Mouse (Mus musculus): ENCODE measurements around the gene Kndc1. TPM values are rescaled to one million over a fixed set of nuclear protein-coding genes. Genes with fewer than 3 reads are reported as not detected.

Kndc1 gene
- 20.2 and 22.4 TPM in 2 replicates for polyA plus RNA-seq (2015; fragmentation: Nextera tagmentation; extraction: Ambion mirVana)

DNA sequence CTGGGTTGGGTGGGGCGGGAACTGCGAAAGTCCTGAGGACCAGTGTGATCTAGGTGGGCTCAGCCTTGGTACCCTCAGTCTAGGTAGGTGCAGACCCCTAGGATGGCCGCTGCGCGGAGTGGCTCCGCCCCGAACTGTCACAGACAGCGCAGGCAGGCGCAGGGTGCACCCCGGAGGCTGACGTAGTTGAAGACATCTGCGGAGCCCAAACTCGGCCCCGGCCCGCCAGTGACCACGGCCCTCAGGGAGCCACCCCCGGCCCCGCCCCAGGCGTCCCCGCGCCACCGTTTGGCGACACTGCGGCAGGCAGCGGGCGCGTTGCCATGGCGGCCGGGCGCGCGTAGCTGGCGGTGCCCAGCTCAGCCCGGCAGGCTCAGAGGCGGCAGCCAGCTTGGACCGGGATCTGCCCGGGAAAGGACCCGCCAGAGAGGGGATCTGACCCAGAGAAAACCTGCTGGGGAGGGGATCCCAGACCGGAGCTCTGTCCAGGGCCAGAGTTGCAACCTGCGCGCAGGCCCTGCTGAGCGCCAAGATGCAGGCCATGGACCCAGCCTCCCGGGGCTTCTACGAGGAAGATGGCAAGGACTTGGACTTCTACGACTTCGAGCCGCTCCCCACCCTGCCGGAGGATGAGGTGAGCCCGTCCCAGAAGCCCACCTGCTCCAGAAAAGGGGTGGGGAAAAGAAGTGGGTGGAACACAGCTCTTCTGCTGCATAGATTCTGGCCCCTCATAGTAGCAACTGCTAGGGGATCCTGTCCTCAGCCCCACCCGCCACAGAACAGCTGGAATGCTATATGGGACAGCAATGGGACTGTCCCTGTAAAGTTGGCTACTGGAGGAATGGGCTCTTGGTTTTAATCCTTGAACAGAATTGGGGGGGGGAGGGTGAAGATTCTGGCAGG lies at the start of gene Kndc1:
Gene Kndc1, plus strand, starts transcription at position 42 of the 903 bp plus-strand sequence.
- under 1% methylated on average over 50 of the region's 50 CpGs for WGBS
- 0 out of 2 replicates have a peak within 1 kb of the TSS, but pooled peaks have one; percentile 42 for H3K27ac ChIP-seq

DNA sequence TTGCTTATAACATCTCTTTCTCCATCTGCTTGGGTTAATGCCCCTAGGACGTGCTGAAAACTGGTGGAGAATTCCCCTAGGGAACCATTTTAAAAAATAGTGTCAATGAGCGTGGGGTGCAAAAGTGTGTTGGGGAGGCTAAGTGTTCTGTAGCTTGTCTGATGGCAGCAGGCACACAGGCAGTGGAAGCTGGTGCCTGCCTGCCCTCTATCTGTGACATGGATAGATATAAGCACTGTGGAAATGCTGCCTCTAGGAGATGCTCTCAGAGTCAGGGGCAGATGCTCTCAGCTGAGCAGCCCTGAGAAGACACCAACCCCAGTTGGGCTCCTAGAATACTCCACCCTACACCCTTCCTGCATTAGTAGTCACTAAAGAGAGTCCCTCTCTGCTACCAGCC lies 49.4 kb upstream of the Kndc1 start:
- no peak overlapping the region for H3K9ac ChIP-seq
- H3K9me3 ChIP-seq, result no peaks in the 10 kb centered on the region
- no peaks in the 10 kb centered on the region for H3K36me3 ChIP-seq (replicated peaks)
- 91% methylated on average over 2 of the region's 2 CpGs for WGBS
- peaks cover 12% of the 10 kb centered on the region for H3K4me1 ChIP-seq
- no peak for ATAC-seq (replicated peaks)
- H3K4me2 ChIP-seq, result no peak overlapping the region
- no peak overlapping the region for H3K27ac ChIP-seq
- H3K27me3 ChIP-seq (replicated peaks), result no peaks in the 10 kb centered on the region
- no peak overlapping the region for H3K4me3 ChIP-seq

More for the DNA sequence above, at the start of gene Kndc1:
- H3K36me3 ChIP-seq (replicated peaks), result no peaks in the 10 kb centered on the region
- H3K9me3 ChIP-seq, result no peaks in the 10 kb centered on the region
- peaks cover 22% of the 10 kb centered on the region for H3K4me1 ChIP-seq
- H3K4me2 ChIP-seq, result peak within 1 kb of the TSS; percentile 82
- peak; percentile 89 for ATAC-seq (replicated peaks)
- H3K9ac ChIP-seq, result peak within 1 kb of the TSS; percentile 75
- peaks cover 17% of the 10 kb centered on the region for H3K27me3 ChIP-seq (replicated peaks)
- H3K4me3 ChIP-seq, result peak within 1 kb of the TSS; percentile 67

DNA sequence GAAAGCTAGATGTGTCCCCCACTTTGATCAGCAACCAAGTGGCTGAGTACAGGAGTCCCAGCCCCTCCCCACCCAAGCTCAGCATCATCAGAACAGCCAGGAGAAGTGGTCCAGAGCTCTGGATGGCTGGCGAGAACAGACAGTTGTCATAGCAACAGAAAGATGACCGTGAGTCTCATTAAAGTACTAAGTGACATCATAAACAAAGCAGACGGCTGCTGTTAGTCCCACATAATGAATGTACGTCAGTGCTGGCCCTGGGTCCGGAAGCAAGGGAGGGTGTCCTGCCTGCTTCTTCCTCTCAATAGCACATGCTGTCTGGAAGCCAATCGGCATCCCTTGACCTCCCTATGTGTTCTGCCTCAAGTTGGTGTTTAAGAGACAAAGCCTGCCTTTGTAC lies 44.3 kb upstream of the Kndc1 start:
- Histone ChIP-seq H3K27ac (peak overlapping the region; percentile 87), H3K4me3 (no peak overlapping the region), H3K36me3 (replicated peaks) (no peaks in the 10 kb centered on the region), H3K27me3 (replicated peaks) (no peaks in the 10 kb centered on the region), H3K4me1 (peaks cover 27% of the 10 kb centered on the region), H3K9me3 (no peaks in the 10 kb centered on the region), H3K9ac (no peak overlapping the region), H3K4me2 (no peak overlapping the region)
- 5% methylated on average over 6 of the region's 6 CpGs for WGBS
- peak; percentile 88 for ATAC-seq (replicated peaks)

DNA sequence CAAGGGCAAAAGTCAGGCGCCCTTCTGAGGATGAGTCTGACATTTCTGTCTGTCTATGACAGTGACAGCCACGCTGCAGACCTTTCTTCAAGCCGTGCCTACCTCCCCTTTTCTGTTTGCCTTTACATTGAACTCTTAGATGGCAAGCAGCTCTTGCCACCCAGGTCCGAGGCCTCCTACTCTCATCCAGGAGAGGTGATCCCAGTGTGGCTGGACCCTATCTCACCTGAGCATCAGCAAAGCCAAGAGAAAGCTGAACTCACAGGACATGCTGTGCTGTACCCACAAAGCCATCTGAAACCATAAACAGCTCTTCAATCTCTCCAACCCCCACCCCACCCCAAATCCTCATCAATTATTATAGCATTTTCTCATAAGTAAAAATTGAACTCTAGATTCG lies 43.8 kb upstream of the Kndc1 start:
- Histone ChIP-seq H3K9me3 (no peaks in the 10 kb centered on the region), H3K4me1 (peaks cover 30% of the 10 kb centered on the region), H3K9ac (no peak overlapping the region), H3K36me3 (replicated peaks) (no peaks in the 10 kb centered on the region), H3K27me3 (replicated peaks) (no peaks in the 10 kb centered on the region), H3K4me2 (no peak overlapping the region), H3K4me3 (no peak overlapping the region), H3K27ac (peak overlapping the region; percentile 87)
- peak; percentile 27 for ATAC-seq (replicated peaks)
- 58% methylated on average over 5 of the region's 5 CpGs for WGBS

DNA sequence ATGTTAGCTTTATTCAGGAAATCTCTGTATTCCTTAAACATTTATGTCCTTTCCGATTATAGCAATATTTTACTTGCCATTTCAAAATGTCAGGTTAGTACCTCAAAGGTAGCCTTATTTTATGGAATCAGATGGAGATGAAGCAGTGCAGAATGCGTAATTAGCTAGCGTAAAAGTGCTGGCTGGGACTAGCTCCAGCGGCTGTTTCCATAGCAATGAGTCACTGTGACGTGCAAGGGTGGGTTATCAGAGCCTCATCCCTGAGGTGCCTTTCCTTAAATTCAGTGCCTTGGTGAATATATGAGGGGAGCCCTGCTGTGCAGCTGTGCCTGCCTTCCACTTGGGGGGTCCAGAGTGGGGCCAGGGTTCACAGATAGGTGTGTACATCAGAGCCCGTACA lies 43.4 kb upstream of the Kndc1 start:
- Histone ChIP-seq H3K27me3 (replicated peaks) (no peaks in the 10 kb centered on the region), H3K36me3 (replicated peaks) (no peaks in the 10 kb centered on the region), H3K4me1 (peaks cover 33% of the 10 kb centered on the region), H3K27ac (peak overlapping the region; percentile 87), H3K9me3 (no peaks in the 10 kb centered on the region), H3K4me2 (0 out of 2 replicates have a peak overlapping the region, but pooled peaks have one; percentile 5), H3K4me3 (no peak overlapping the region), H3K9ac (0 out of 2 replicates have a peak overlapping the region, but pooled peaks have one; percentile 5)
- 31% methylated on average over 6 of the region's 6 CpGs for WGBS
- ATAC-seq (replicated peaks), result peak; percentile 69

DNA sequence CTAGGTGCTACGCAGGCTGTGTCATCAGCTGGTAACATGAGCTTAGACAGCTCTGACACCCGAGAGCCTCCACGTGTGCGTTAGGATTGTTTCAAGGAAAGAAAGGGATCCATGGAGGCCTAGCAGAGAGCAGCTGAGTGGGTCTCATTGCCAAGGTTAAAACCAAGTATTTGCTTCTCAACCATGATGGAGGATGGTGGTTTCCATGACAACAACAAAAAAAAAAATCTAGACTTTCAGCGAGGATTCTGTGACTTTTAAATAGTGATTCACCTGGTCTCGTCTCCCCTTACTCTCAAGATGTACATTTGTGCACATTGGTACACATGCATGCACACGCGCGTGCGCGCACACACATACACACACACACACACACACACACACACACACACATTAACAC lies 39.2 kb upstream of the Kndc1 start:
- Histone ChIP-seq H3K36me3 (replicated peaks) (no peaks in the 10 kb centered on the region), H3K4me1 (peaks cover 20% of the 10 kb centered on the region), H3K27ac (peak overlapping the region; percentile 60), H3K4me3 (no peak overlapping the region), H3K4me2 (no peak overlapping the region), H3K9ac (no peak overlapping the region), H3K27me3 (replicated peaks) (no peaks in the 10 kb centered on the region), H3K9me3 (no peaks in the 10 kb centered on the region)
- ATAC-seq (replicated peaks), result no peak
- WGBS, result 77% methylated on average over 11 of the region's 11 CpGs

DNA sequence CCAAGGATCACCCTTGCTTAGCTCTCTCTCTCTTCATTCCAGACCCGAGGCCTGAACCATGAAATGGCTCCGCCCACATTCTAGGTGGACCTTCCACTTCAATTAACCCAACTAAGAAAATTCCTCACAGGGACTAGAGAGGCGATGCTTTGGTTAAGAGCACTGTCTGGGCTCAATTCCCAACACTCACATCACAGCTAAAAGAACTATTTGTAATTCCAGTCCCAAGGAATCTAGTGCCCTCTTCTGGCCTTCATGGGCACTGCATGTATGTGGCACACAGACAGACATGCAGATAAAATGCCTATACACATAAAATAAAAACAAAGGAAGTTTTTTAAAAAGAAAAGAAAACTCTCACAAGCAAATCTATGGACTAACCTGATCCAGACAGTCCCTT lies 33.1 kb upstream of the Kndc1 start:
- no peaks in the 10 kb centered on the region for H3K36me3 ChIP-seq (replicated peaks)
- H3K9ac ChIP-seq, result no peak overlapping the region
- no peak overlapping the region for H3K4me2 ChIP-seq
- ATAC-seq (replicated peaks), result no peak; the same call in 1 of the 2 replicates
- H3K4me3 ChIP-seq, result no peak overlapping the region
- H3K27ac ChIP-seq, result no peak overlapping the region
- 24% methylated on average over 3 of the region's 3 CpGs for WGBS
- H3K27me3 ChIP-seq (replicated peaks), result no peaks in the 10 kb centered on the region
- H3K4me1 ChIP-seq, result no peaks in the 10 kb centered on the region
- H3K9me3 ChIP-seq, result no peaks in the 10 kb centered on the region

DNA sequence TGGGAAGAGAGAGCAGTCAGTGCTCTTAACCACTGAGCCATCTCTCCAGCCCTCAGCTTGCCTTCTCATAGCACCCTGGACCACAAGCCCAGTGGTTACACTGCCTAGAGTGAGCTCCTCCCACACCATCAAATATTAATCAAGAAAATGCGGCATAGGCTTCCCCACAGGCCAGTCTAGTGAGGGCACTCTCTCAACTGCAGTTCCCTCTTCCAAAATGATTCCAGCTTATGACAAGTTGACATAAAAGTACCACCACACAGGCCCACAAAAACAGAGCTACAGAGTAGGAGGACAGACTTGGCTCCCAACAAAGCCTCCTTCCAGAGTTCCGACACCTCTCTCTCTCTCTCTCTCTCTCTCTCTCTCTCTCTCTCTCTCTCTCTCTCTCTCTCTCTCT lies 31.4 kb upstream of the Kndc1 start:
- H3K36me3 ChIP-seq (replicated peaks), result no peaks in the 10 kb centered on the region
- WGBS, result 74% methylated on average over 2 of the region's 2 CpGs
- H3K27ac ChIP-seq, result no peak overlapping the region
- no peak for ATAC-seq (replicated peaks)
- no peaks in the 10 kb centered on the region for H3K27me3 ChIP-seq (replicated peaks)
- H3K4me2 ChIP-seq, result no peak overlapping the region
- H3K9ac ChIP-seq, result no peak overlapping the region
- no peak overlapping the region for H3K4me3 ChIP-seq
- no peaks in the 10 kb centered on the region for H3K4me1 ChIP-seq
- no peaks in the 10 kb centered on the region for H3K9me3 ChIP-seq

DNA sequence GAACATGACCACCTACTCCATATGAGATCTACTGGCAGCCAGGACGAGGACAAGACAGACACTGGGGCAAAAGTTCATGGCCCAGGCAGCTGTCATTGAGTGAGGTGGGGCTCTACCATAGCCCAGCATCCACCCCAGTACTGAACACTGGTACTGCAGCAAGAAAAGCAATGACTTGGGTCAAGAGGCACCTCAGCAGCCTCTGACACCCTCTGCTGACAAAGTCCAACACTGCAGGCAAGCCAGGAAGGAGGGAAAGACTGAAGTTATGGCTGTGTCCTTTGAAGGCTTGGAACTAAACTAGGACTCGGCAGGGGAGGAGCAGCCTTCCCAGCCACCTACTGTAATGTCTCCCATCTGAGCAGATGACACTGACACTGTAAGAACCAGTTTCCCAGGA lies 30.2 kb upstream of the Kndc1 start:
- Histone ChIP-seq H3K36me3 (replicated peaks) (no peaks in the 10 kb centered on the region), H3K4me3 (no peak overlapping the region), H3K27me3 (replicated peaks) (no peaks in the 10 kb centered on the region), H3K9ac (no peak overlapping the region), H3K4me2 (no peak overlapping the region), H3K4me1 (no peaks in the 10 kb centered on the region), H3K9me3 (no peaks in the 10 kb centered on the region), H3K27ac (no peak overlapping the region)
- 56% methylated on average over 2 of the region's 2 CpGs for WGBS
- ATAC-seq (replicated peaks), result no peak

DNA sequence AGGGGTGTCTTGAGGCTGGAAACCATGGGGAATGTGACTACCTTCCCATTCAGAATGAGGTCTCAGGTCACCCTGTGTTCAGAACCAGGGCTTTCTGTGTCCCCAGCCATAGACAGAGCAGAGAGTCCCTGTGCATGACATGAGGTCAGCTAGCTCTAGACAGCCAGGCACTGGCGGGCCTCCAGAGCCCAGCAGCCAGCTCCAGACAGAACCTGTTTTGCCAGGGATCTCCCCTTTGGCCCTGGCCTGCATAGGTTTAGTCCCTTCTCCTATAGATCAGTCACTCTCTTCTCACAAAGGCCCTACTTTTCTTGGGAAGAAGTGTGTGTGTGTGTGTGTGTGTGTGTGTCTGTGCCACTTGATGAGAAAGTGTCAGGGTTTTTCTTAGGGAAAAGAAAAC lies 29.6 kb upstream of the Kndc1 start:
- WGBS, result 94% methylated on average over 1 of the region's 1 CpGs
- Histone ChIP-seq H3K4me3 (no peak overlapping the region), H3K27me3 (replicated peaks) (no peaks in the 10 kb centered on the region)

DNA sequence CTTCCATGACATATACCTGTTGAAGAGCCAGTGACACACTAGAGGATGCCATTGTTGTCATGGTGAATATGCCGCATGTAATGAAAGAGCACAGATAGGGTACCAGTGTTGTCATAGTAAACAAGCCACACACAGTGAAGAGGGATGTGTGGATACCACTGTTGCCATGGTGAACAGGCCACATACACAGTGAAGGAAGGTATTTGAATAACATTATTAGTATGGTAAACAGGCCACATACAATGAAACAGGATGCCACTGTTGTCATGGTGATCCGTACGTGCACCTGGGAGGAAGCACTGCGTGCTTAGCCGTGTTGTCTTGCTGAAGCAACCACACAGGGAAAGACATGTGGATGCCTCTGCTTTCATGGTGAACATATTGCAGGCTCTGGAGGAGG lies 23.5 kb upstream of the Kndc1 start:
- no peak overlapping the region for H3K4me3 ChIP-seq
- H3K27ac ChIP-seq, result peak overlapping the region; percentile 43; the same call in 1 of the 2 replicates
- no peaks in the 10 kb centered on the region for H3K36me3 ChIP-seq (replicated peaks)
- peaks cover 4% of the 10 kb centered on the region for H3K4me1 ChIP-seq
- H3K4me2 ChIP-seq, result no peak overlapping the region
- 73% methylated on average over 5 of the region's 5 CpGs for WGBS
- no peaks in the 10 kb centered on the region for H3K27me3 ChIP-seq (replicated peaks)
- H3K9me3 ChIP-seq, result no peaks in the 10 kb centered on the region
- H3K9ac ChIP-seq, result no peak overlapping the region
- ATAC-seq (replicated peaks), result peak; percentile 86

More for the DNA sequence above, 29.6 kb upstream of the Kndc1 start:
- Histone ChIP-seq H3K4me1 (no peaks in the 10 kb centered on the region), H3K9me3 (no peaks in the 10 kb centered on the region), H3K9ac (no peak overlapping the region), H3K36me3 (replicated peaks) (no peaks in the 10 kb centered on the region), H3K27ac (no peak overlapping the region), H3K4me2 (no peak overlapping the region)
- ATAC-seq (replicated peaks), result no peak

DNA sequence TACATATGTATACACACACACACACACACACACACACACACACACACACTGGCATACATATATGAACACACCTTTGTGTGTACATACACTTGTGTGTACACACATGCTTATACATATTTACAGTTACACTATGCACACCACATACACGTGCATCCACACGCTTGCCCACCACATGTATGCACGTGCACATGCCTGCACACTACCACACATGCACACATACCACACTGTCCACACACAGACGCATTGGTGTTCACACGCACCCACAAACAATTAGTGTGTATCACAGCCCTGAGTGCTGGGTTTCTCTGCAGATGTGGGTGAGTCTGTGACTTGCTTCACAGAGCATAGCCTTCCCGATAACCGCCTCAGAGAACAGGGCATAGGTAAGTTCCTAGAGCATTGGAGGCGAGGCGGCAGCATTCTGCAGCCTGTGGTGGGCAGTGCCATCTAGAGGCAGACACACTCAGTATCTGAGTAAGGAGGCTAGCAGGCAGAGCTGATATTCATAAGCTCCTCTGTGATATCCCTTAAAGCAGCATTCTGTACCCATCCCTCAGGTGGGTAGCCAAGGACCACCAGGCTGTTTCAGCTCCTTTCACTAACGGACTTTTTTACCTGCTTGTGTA lies 17.2 kb upstream of the Kndc1 start:
- Histone ChIP-seq H3K4me2 (no peak overlapping the region), H3K4me3 (no peak overlapping the region), H3K27ac (no peak overlapping the region), H3K9me3 (no peaks in the 10 kb centered on the region), H3K27me3 (replicated peaks) (no peaks in the 10 kb centered on the region), H3K36me3 (replicated peaks) (no peaks in the 10 kb centered on the region), H3K4me1 (peaks cover 2% of the 10 kb centered on the region; the same call in 1 of the 2 replicates), H3K9ac (no peak overlapping the region)
- 66% methylated on average over 10 of the region's 10 CpGs for whole genome bisulfite sequencing
- peak; percentile 87 for ATAC-seq (replicated peaks)
